Mouse (Mus musculus) limb, embryonic 12.5 days (tissue): ENCODE results near the gene Scai. TPM values are rescaled to one million over a fixed set of nuclear protein-coding genes. Genes with fewer than 3 reads are reported as not detected.
"Not testable (repeated sequence)": the region's sequence is repeated elsewhere in the genome, so short reads cannot be mapped to it uniquely, and the experiment has no call there.

ENCODE experiments used
- ATAC-seq: fragments of 200-750 bp; cut with Nextera tagmentation; 2 replicates; pipeline ENCODE4 v1.8.0; 2017; ENCODE audit warnings: low read depth, moderate TSS enrichment; ENCODE audit not compliant: insufficient number of reproducible peaks, insufficient read depth, low FRiP score, low TSS enrichment
- H3K27ac ChIP-seq: fragments of 300-500 bp; sonication (generic); 2 replicates; pipeline ENCODE4 v1.5.1; 2016; ENCODE audit warnings: mild to moderate bottlenecking, moderate library complexity
- H3K27me3 ChIP-seq: fragments of 300-500 bp; sonication (generic); 2 replicates; pipeline ENCODE4 v1.6.1; 2016; ENCODE audit warnings: mild to moderate bottlenecking, moderate library complexity
- H3K36me3 ChIP-seq: fragments of 300-500 bp; sonication (generic); 2 replicates; pipeline ENCODE4 v1.6.1; 2016; ENCODE audit warnings: mild to moderate bottlenecking, moderate library complexity
- H3K4me1 ChIP-seq: fragments of 300-500 bp; sonication (generic); replicated peaks from 2 replicates; pipeline ENCODE4 v1.6.1; 2016
- H3K4me2 ChIP-seq: fragments of 300-500 bp; sonication (generic); 2 replicates; pipeline ENCODE4 v1.6.1; 2016; ENCODE audit warnings: mild to moderate bottlenecking, moderate library complexity
- H3K4me3 ChIP-seq: fragments of 300-500 bp; sonication (generic); replicated peaks from 2 replicates; pipeline ENCODE4 v1.5.1; 2016; ENCODE audit warnings: mild to moderate bottlenecking
- H3K9ac ChIP-seq: fragments of 300-500 bp; sonication (generic); replicated peaks from 2 replicates; pipeline ENCODE4 v1.6.1; 2016; ENCODE audit warnings: mild to moderate bottlenecking, moderate library complexity
- H3K9me3 ChIP-seq: fragments of 300-500 bp; sonication (generic); 2 replicates; pipeline ENCODE4 v1.6.1; 2016; ENCODE audit warnings: mild to moderate bottlenecking, moderate library complexity
- WGBS: fragments of 180-500 bp; shearing (Covaris S2); methylation state at CpG from one replicate; pipeline ENCODE4 v1.1.7; 2016; 5-methylcytosine and 5-hydroxymethylcytosine counted together
- polyA plus RNA-seq: library from polyadenylated mRNA; unstranded; fragments of >200 nt; fragmentation: Nextera tagmentation; extraction: Ambion mirVana; gene quantifications from 2 replicates; pipeline ENCODE4 v1.2.1, GENCODE M21; 2016

The Scai gene
- polyA plus RNA-seq, 1 experiment from 2014 or later, result 19.9 TPM

DNA sequence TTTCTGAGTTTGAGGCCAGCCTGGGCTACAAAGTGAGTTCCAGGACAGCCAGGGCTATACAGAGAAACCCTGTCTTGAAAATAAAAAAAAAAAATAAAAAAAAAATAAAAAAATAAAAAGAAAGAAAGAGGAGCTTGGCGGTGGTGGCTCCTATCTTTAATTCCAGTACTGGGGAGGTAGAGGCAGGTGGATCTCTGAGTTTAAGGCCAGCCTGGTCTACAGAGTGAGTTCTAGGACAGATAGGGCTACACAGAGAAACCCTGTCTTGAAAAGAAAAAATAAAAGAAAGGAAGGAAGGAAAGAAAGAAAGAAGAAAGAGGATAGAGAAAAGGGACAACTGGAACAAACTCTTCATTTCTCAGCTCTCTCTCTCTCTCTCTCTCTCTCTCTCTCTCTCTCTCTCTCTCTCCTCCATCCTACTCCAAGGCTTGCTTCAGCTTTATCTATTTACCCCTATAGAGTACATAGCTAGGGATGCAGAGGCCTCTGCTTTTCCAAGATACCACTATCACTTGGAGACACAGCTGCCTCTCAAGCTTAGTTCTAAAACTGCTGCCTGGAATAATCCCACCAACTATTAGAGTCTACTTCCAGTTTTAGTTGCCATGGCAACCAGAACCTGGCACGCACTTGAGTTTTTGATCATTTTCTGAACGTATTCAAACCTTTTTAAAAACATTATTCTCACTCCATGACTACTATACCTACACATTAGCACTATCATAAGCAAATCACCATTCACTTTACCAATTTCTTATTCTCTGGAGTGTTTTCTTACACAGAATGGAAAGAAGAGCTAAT lies 60.8 kb downstream of the Scai start:
- H3K9ac ChIP-seq, result no peak overlapping the region
- H3K9me3 ChIP-seq, result no peaks in the 10 kb centered on the region
- H3K4me2 ChIP-seq, result no peak overlapping the region
- no peaks in the 10 kb centered on the region for H3K27me3 ChIP-seq
- no peak for ATAC-seq
- H3K4me3 ChIP-seq, result no peak overlapping the region
- no peak overlapping the region for H3K27ac ChIP-seq
- WGBS, result 85% methylated on average over 3 of the region's 3 CpGs
- no peaks in the 10 kb centered on the region for H3K4me1 ChIP-seq
- peaks cover 17% of the 10 kb centered on the region; the same call in 1 of the 2 replicates for H3K36me3 ChIP-seq

GRCm38 (mm10) chr2:39124167-39124566 lies 66.4 kb downstream of the Scai start:
- Histone ChIP-seq H3K9me3 (no peaks in the 10 kb centered on the region), H3K4me1 (no peaks in the 10 kb centered on the region), H3K36me3 (peaks cover 49% of the 10 kb centered on the region), H3K27ac (no peak overlapping the region), H3K4me3 (no peak overlapping the region), H3K9ac (no peak overlapping the region), H3K27me3 (no peaks in the 10 kb centered on the region), H3K4me2 (no peak overlapping the region)
- 81% methylated on average over 5 of the region's 5 CpGs for WGBS
- ATAC-seq, result no peak

DNA sequence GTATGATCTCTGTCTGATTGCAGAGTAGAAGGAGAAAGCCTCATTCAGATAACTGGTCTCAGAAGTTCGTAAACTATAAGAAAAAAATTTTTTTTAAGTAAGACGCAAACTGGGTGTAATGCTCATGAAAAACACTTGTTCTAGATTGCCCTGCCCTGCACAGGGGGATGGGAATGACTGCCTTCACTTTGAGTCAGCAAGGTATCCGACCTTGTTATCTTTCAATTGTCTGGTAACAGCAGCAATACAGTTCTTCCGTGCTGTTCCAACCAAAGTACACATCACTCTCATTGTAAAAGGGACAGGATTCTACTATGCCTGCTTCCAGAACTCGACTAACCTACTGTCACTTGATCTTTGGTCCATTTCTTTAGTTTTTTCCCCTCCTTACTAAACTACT lies 69.4 kb downstream of the Scai start:
- Histone ChIP-seq H3K27me3 (no peaks in the 10 kb centered on the region), H3K9ac (no peak overlapping the region), H3K27ac (no peak overlapping the region), H3K36me3 (peaks cover 71% of the 10 kb centered on the region), H3K4me3 (no peak overlapping the region), H3K4me1 (no peaks in the 10 kb centered on the region), H3K9me3 (no peaks in the 10 kb centered on the region), H3K4me2 (no peak overlapping the region)
- no peak for ATAC-seq
- 88% methylated on average over 5 of the region's 5 CpGs for WGBS

DNA sequence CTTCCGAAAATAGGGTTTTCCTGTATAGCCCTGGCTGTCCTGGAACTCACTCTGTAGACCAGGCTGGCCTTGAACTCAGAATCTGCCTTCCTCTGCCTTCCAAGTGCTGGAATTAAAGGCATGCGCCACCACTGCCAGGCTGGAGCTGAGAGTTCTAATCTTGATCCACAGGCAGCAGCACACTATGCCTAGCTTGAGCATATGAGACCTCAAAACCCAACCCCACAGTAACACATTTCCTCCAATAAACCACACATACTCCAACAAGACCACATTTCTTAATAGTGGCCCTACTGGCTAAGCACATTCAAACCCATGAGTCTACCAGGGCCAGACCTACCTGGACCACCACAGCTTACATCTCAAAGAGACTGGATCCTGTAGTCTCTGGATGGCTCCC lies 74.0 kb downstream of the Scai start:
- peaks cover 77% of the 10 kb centered on the region for H3K36me3 ChIP-seq

GRCm38 (mm10) chr2:39114093-39114492 lies 76.4 kb downstream of the Scai start:
- Histone ChIP-seq H3K27me3 (no peaks in the 10 kb centered on the region), H3K36me3 (peaks cover 67% of the 10 kb centered on the region), H3K27ac (no peak overlapping the region), H3K9ac (no peak overlapping the region), H3K4me2 (no peak overlapping the region), H3K4me1 (no peaks in the 10 kb centered on the region), H3K4me3 (no peak overlapping the region), H3K9me3 (no peaks in the 10 kb centered on the region)
- ATAC-seq, result no peak
- 92% methylated on average over 7 of the region's 7 CpGs for WGBS

More for the DNA sequence above, 74.0 kb downstream of the Scai start:
- no peak overlapping the region for H3K27ac ChIP-seq
- H3K4me1 ChIP-seq, result no peaks in the 10 kb centered on the region
- no peaks in the 10 kb centered on the region for H3K9me3 ChIP-seq
- no peak for ATAC-seq
- H3K9ac ChIP-seq, result no peak overlapping the region
- H3K4me2 ChIP-seq, result no peak overlapping the region
- no peak overlapping the region for H3K4me3 ChIP-seq
- WGBS, result 86% methylated on average over 2 of the region's 2 CpGs
- no peaks in the 10 kb centered on the region for H3K27me3 ChIP-seq

GRCm38 (mm10) chr2:39110514-39110913 lies 80.0 kb downstream of the Scai start:
- H3K9ac ChIP-seq, result no peak overlapping the region
- ATAC-seq, result no peak
- H3K27ac ChIP-seq, result no peak overlapping the region
- no peaks in the 10 kb centered on the region for H3K4me1 ChIP-seq
- no peak overlapping the region for H3K4me3 ChIP-seq
- no peaks in the 10 kb centered on the region for H3K27me3 ChIP-seq
- H3K4me2 ChIP-seq, result no peak overlapping the region
- no peaks in the 10 kb centered on the region for H3K9me3 ChIP-seq
- peaks cover 55% of the 10 kb centered on the region for H3K36me3 ChIP-seq

DNA sequence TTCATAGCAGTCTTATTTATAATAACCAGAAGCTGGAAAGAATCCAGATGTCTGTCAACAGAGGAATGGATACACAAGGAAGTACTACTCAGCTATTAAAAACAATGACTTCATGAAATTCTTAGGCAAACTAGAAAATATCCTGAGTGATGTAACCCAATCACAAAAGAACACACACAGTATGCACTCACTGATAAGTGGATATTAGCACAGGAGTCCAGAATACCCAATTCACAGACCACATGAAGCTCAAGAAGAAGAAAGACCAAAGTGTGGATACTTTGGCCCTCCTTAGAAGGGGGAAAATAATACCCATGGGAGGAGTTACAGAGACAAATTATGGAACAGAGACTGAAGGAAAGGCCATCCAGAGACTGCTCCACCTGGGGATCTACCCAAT lies 80.8 kb downstream of the Scai start:
- peaks cover 57% of the 10 kb centered on the region for H3K36me3 ChIP-seq
- ATAC-seq, H3K4me1 ChIP-seq, H3K4me2 ChIP-seq, H3K4me3 ChIP-seq, H3K27me3 ChIP-seq, H3K27ac ChIP-seq, H3K9ac ChIP-seq, H3K9me3 ChIP-seq: not testable (repeated sequence)

DNA sequence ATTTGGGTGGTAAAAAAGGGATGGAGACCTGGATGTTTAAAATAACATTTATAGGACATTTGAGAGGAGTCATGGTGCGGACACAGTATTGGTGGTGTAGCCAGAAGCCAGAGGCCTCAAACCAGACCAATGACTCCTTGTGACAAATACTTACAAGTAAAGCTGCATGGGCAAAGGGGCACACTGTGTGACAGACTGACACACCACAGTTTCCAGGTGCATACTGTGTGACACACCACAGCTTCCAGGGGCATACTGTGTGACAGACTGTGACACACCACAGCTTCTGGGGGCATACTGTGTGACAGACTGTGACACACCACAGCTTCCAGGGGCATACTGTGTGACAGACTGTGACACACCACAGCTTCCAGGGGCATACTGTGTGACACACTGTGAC lies 90.6 kb downstream of the Scai start:
- H3K4me3 ChIP-seq, H3K27ac ChIP-seq, ATAC-seq, H3K9me3 ChIP-seq, H3K4me2 ChIP-seq, H3K9ac ChIP-seq, H3K27me3 ChIP-seq, H3K4me1 ChIP-seq: not testable (repeated sequence)
- 94% methylated on average over 1 of the region's 1 CpGs for WGBS
- H3K36me3 ChIP-seq, result peaks cover 67% of the 10 kb centered on the region

DNA sequence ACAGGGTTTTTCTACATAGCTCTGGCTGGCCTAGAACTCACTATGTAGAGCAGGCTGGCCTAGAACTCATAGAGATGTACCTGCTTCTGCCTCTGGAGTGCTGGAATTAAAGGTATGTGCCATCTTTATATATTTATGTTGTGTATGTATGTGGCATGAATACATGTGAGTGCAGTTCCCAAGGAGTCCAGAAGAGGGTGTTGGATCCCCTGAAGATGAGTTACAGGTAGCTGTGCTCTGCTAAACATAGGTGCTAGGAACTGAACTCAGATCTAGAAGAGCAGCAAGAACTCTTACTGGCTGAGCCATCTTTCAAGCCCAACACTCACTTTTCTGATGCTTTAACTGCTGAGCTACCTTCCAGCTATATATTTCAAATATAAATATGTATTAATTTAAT lies 92.5 kb downstream of the Scai start:
- H3K36me3 ChIP-seq, result peaks cover 62% of the 10 kb centered on the region
- H3K27me3 ChIP-seq, result no peaks in the 10 kb centered on the region

GRCm38 (mm10) chr2:39091966-39092365 lies 98.6 kb downstream of the Scai start:
- 73% methylated on average over 1 of the region's 1 CpGs for WGBS
- no peaks in the 10 kb centered on the region for H3K9me3 ChIP-seq
- H3K4me3 ChIP-seq, result no peak overlapping the region
- no peak overlapping the region for H3K27ac ChIP-seq
- H3K4me2 ChIP-seq, result no peak overlapping the region
- peaks cover 70% of the 10 kb centered on the region for H3K36me3 ChIP-seq
- ATAC-seq, result no peak
- no peaks in the 10 kb centered on the region for H3K4me1 ChIP-seq
- no peaks in the 10 kb centered on the region for H3K27me3 ChIP-seq
- H3K9ac ChIP-seq, result no peak overlapping the region

More for the DNA sequence above, 92.5 kb downstream of the Scai start:
- H3K4me3 ChIP-seq, result no peak overlapping the region
- H3K9ac ChIP-seq, result no peak overlapping the region
- H3K9me3 ChIP-seq, result no peaks in the 10 kb centered on the region
- H3K4me2 ChIP-seq, result no peak overlapping the region
- ATAC-seq, result no peak
- H3K27ac ChIP-seq, result no peak overlapping the region
- no peaks in the 10 kb centered on the region for H3K4me1 ChIP-seq

DNA sequence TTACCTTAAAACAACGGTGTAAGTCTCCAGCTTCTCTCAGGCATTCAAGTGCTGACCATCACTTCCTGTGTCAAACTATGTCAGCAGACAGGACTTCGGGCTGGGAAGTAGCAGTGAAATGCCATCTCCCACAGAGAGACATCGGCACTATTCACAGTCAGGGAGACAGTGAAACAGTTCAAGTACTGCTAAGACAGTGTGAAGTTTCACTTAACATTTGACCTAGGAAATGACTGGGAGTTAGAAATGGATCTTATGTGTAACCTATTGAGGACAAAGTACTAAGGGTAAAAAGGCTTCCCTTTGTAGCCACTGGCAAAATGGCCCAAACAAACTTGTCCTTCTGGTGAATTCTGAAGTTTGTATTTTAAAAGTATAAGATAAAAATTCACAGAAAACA lies 107.8 kb downstream of the Scai start:
- Histone ChIP-seq H3K9me3 (no peaks in the 10 kb centered on the region), H3K27me3 (no peaks in the 10 kb centered on the region), H3K4me2 (no peak overlapping the region), H3K4me3 (no peak overlapping the region), H3K27ac (no peak overlapping the region), H3K9ac (no peak overlapping the region), H3K4me1 (no peaks in the 10 kb centered on the region), H3K36me3 (peaks cover 82% of the 10 kb centered on the region)
- 87% methylated on average over 3 of the region's 3 CpGs for WGBS
- no peak for ATAC-seq

DNA sequence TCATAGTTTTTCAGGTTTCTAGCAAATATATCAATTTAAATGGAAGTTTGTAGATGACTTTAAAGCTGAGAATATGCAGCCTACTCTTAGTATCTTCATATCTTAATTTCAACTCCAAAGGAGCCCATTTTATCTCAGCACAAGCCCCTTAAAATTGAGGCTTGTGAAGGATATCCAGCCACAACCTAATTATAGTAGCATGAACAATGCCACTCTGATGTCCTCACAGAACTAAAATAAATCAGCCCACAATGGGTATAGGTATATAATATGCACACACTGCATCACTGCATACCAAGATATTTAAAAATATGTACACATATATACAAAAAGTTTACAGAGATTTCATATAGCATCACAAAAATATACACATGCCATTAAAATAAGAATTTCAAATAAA lies 119.9 kb downstream of the Scai start:
- H3K9me3 ChIP-seq, result no peaks in the 10 kb centered on the region
- no peak for ATAC-seq

More for the DNA sequence above, 119.9 kb downstream of the Scai start:
- Histone ChIP-seq H3K9ac (no peak overlapping the region), H3K4me2 (no peak overlapping the region), H3K4me1 (no peaks in the 10 kb centered on the region), H3K27me3 (no peaks in the 10 kb centered on the region), H3K4me3 (no peak overlapping the region), H3K27ac (no peak overlapping the region), H3K36me3 (peaks cover 3% of the 10 kb centered on the region; the same call in 1 of the 2 replicates)
